Mouse (Mus musculus): ENCODE measurements at regions not wholly inside any gene's neighbourhood (a gene's known extent, or its start where the extent isn't known, plus 50 kb on each side); places are given as distances from the start of the nearest gene placed in this dataset.

DNA sequence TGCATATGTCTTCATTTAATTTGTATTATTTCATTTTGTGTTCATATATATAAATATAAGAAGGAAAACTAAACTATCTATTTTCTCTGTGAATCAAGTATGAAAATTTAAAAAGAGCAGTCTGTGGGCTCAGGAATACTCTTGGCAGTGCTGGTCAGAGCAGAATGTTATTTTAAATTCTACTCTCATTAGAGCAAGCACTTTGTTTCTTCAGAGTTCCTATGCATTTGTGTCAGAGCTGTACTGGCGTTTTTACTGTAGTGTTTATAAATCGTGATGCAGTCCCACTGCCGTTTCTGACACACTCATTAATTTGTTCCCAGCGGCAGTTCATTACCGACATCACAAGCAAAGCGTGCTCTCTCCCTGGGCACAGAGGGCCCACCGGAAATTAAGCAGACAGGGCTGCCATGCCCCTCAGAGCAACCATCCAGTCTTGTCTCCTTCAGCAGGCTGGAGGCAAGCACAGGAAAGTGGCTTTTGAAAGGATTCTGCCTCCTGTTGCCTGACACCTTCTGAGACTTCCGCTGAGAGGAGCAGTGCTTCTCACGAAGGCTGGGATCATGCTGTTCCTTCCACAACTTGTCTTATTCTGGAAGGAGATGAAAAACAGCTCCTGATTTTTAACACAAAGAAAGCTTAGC lies 272.8 kb upstream of the Sptlc3 start:
- H3K27ac ChIP-seq (replicated peaks) = no peak overlapping the region
- 30% methylated on average over 9 of the region's 9 CpGs for WGBS

DNA sequence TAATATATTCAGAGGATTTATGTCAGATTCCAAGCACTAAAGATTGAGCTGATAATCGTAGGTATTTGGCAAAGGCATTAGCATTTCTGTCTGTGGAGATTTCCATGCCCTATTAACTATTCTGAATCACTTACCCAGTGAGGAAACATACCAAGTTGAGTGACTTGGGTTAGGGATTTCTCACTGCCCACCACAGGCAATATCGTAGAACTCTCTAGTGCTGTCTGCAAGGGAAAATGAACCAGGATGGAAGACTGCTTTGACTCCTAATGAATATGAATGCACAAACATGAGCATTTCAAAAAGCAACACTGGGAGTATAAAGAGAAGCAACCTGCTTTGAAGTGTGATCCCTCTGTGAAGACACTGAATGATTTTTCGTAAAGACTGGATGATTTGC lies 263.3 kb upstream of the Sptlc3 start:
- 23% methylated on average over 3 of the region's 3 CpGs for whole genome bisulfite sequencing
- Histone ChIP-seq H3K4me2 (replicated peaks) (no peak overlapping the region), H3K4me1 (no peaks in the 10 kb centered on the region), H3K27me3 (no peaks in the 10 kb centered on the region), H3K9ac (replicated peaks) (no peak overlapping the region), H3K9me3 (no peaks in the 10 kb centered on the region), H3K4me3 (no peak overlapping the region), H3K36me3 (no peaks in the 10 kb centered on the region), H3K27ac (replicated peaks) (no peak overlapping the region)
- no peak for ATAC-seq (replicated peaks)

More for the DNA sequence above, 272.8 kb upstream of the Sptlc3 start:
- ATAC-seq (replicated peaks) = peak; percentile 78
- no peak overlapping the region for H3K4me2 ChIP-seq (replicated peaks)
- no peak overlapping the region for H3K4me3 ChIP-seq
- H3K9me3 ChIP-seq = no peaks in the 10 kb centered on the region
- H3K27me3 ChIP-seq = no peaks in the 10 kb centered on the region
- no peaks in the 10 kb centered on the region for H3K36me3 ChIP-seq
- no peak overlapping the region for H3K9ac ChIP-seq (replicated peaks)
- no peaks in the 10 kb centered on the region for H3K4me1 ChIP-seq

DNA sequence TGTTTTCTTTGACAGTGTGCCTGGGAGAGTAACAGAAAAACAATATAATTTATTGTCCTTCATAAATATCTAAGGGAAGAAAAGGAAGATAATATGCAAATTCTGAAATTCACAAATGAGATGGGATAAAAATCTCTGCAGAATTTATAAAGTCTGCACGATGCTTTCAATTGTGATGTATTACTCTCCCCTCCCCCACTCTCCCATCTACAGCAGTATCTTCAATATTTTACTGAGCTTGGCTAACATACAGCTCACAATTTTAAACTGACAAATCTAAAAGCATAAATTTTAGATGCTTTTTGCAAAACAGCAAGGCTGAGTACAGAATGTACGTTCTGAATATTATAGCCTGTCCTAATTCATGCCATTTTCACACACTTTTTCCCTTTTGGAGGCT lies 243.6 kb upstream of the Sptlc3 start:
- H3K4me1 ChIP-seq = no peaks in the 10 kb centered on the region
- no peak overlapping the region for H3K9ac ChIP-seq (replicated peaks)
- no peaks in the 10 kb centered on the region for H3K36me3 ChIP-seq
- no peaks in the 10 kb centered on the region for H3K9me3 ChIP-seq
- no peak overlapping the region for H3K4me2 ChIP-seq (replicated peaks)
- ATAC-seq (replicated peaks) = no peak
- H3K27ac ChIP-seq (replicated peaks) = no peak overlapping the region; the same call in 1 of the 2 replicates
- no peaks in the 10 kb centered on the region for H3K27me3 ChIP-seq
- 75% methylated on average over 2 of the region's 2 CpGs for WGBS
- H3K4me3 ChIP-seq = no peak overlapping the region

DNA sequence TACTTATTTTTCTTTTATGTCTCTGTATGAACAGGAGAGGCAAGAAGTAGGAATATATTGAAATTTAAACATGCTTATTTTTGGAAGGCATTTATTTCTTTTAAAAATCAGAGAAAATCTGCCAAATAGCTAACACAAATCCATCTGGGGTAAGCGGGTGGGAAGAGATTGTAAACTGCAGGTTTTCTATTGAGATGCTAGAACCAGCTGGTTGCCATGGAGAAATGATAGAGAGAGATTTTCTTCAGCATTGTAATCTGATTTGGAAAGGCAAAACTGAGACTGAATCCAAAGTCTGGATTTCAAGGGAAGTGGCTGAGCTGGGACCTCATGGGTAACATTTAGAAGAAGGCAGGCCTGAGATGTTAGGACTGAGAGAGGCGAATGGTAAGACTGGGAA lies 226.6 kb upstream of the Sptlc3 start:
- no peak overlapping the region for H3K4me3 ChIP-seq
- H3K4me1 ChIP-seq = no peaks in the 10 kb centered on the region
- H3K9me3 ChIP-seq = no peaks in the 10 kb centered on the region
- peak overlapping the region; percentile 4; the same call in 1 of the 2 replicates for H3K27ac ChIP-seq (replicated peaks)
- WGBS = 78% methylated on average over 2 of the region's 2 CpGs
- H3K9ac ChIP-seq (replicated peaks) = no peak overlapping the region
- H3K36me3 ChIP-seq = no peaks in the 10 kb centered on the region
- H3K27me3 ChIP-seq = no peaks in the 10 kb centered on the region
- ATAC-seq (replicated peaks) = no peak
- H3K4me2 ChIP-seq (replicated peaks) = no peak overlapping the region

DNA sequence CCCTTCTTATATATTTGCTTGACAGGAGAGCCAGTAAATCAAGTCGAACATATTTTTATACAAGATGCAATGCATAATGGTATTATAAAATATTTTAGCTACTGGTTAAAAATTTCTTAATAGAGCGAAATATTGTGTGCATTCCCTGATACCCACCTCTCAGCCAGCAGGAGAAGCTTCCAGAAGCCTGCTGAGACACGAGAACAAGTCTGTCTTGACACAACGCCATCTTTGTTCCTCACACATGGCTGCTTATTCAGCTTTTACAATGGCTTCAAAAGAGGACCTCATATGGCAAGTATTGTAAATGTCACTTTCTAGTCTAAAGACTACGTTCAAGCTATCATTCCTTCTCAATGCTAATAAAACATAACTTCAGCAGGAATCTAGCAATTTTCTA lies 217.1 kb upstream of the Sptlc3 start:
- Histone ChIP-seq H3K4me2 (replicated peaks) (no peak overlapping the region), H3K4me3 (no peak overlapping the region), H3K9me3 (no peaks in the 10 kb centered on the region), H3K27ac (replicated peaks) (no peak overlapping the region), H3K4me1 (0 out of 2 replicates have a peak, but pooled peaks cover 2% of the 10 kb centered on the region), H3K27me3 (no peaks in the 10 kb centered on the region), H3K9ac (replicated peaks) (no peak overlapping the region), H3K36me3 (no peaks in the 10 kb centered on the region)
- WGBS = 65% methylated on average over 5 of the region's 5 CpGs
- no peak for ATAC-seq (replicated peaks)

DNA sequence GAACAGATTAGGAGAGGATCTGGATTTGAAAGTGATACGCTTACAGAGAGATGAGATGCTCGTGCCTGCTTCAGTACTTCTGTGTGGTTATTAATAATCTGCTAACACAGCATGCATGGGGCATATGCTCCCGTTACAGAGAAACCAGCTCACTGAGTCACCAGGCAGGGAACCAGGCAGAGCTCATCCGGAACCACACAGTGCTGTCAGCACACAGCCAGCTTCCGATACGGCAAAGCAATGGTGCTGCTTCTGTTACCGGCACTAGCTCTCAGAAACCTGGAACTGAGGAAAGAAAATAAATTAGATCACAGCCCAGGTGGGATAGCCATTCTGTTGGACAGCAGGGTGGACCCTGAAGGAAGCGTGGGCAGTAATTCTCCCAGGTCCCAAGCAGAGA lies 216.1 kb upstream of the Sptlc3 start:
- 90% methylated on average over 8 of the region's 8 CpGs for WGBS

DNA sequence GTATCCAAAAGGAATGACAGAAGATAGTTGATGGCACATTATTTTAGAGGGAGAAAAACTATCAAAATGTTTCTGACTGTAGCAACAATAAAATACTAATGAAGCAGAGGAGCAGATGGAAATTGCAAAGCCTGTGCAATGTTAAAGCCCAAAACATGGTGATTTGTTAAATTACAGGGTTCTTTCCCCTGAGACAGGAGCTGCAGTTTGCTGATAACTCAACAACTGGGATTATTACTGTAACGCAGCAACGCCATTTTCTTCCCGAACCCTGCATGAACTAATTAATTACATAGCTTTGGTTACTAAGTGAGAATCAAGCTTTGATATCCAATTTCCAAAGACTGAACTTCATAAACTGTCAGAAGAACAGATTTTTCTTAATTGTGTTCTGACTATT lies 212.7 kb upstream of the Sptlc3 start:
- Histone ChIP-seq H3K9ac (replicated peaks) (no peak overlapping the region), H3K4me2 (replicated peaks) (no peak overlapping the region), H3K4me3 (no peak overlapping the region), H3K27ac (replicated peaks) (no peak overlapping the region), H3K4me1 (0 out of 2 replicates have a peak, but pooled peaks cover 2% of the 10 kb centered on the region), H3K9me3 (no peaks in the 10 kb centered on the region), H3K27me3 (no peaks in the 10 kb centered on the region), H3K36me3 (no peaks in the 10 kb centered on the region)
- 40% methylated on average over 3 of the region's 3 CpGs for WGBS
- ATAC-seq (replicated peaks) = no peak

More for the DNA sequence above, 216.1 kb upstream of the Sptlc3 start:
- Histone ChIP-seq H3K4me2 (replicated peaks) (no peak overlapping the region), H3K9ac (replicated peaks) (no peak overlapping the region), H3K4me3 (no peak overlapping the region), H3K27me3 (no peaks in the 10 kb centered on the region), H3K27ac (replicated peaks) (no peak overlapping the region), H3K9me3 (no peaks in the 10 kb centered on the region), H3K36me3 (no peaks in the 10 kb centered on the region), H3K4me1 (0 out of 2 replicates have a peak, but pooled peaks cover 2% of the 10 kb centered on the region)
- no peak for ATAC-seq (replicated peaks)

DNA sequence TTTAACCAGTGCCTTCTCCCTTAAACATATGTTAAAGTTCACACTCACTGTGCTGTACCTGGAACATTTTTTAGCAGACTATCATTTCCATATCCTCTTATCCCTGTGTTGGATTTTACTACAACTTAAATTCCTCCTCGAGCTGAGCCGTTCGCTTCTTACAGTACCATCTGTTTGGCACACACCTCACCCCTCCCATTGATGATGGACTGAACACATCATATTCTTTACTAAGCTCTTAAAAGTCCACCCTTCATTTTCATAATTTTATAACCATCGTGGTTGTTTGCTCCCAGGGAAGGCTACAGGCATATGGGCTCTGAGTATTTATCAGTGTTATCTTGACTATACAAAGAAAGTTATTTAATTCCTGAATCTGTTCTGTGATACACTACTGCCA lies 209.4 kb upstream of the Sptlc3 start:
- no peak overlapping the region for H3K27ac ChIP-seq (replicated peaks)
- no peaks in the 10 kb centered on the region for H3K36me3 ChIP-seq
- no peaks in the 10 kb centered on the region for H3K27me3 ChIP-seq
- H3K9me3 ChIP-seq = no peaks in the 10 kb centered on the region
- no peak overlapping the region for H3K4me2 ChIP-seq (replicated peaks)
- H3K9ac ChIP-seq (replicated peaks) = no peak overlapping the region
- ATAC-seq (replicated peaks) = no peak
- no peak overlapping the region for H3K4me3 ChIP-seq
- 70% methylated on average over 4 of the region's 4 CpGs for WGBS
- H3K4me1 ChIP-seq = 0 out of 2 replicates have a peak, but pooled peaks cover 2% of the 10 kb centered on the region

DNA sequence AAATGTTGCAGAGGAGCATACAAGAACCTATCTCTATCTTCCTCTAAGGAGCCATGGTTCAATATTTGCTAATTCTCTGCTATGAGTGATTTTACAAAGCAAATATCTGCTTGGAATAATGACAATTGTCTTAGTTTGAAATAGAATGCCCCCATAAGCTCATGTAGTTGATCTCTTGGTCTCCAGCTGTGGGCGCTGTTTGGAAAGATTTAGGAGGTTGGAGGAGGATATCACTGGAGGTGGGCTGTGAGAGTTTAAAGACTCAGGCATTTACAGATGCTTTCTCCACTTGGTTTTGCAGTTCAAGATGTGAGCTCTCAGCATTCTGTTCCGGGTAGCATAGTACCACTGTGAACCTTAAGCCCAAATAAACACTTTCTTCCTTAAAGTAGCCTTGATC lies 207.3 kb upstream of the Sptlc3 start:
- Histone ChIP-seq H3K9ac (replicated peaks) (no peak overlapping the region), H3K4me1 (0 out of 2 replicates have a peak, but pooled peaks cover 1% of the 10 kb centered on the region), H3K9me3 (no peaks in the 10 kb centered on the region), H3K27me3 (no peaks in the 10 kb centered on the region), H3K36me3 (no peaks in the 10 kb centered on the region), H3K4me3 (no peak overlapping the region), H3K27ac (replicated peaks) (no peak overlapping the region), H3K4me2 (replicated peaks) (no peak overlapping the region)
- WGBS = 55% methylated on average over 2 of the region's 2 CpGs
- no peak for ATAC-seq (replicated peaks)

DNA sequence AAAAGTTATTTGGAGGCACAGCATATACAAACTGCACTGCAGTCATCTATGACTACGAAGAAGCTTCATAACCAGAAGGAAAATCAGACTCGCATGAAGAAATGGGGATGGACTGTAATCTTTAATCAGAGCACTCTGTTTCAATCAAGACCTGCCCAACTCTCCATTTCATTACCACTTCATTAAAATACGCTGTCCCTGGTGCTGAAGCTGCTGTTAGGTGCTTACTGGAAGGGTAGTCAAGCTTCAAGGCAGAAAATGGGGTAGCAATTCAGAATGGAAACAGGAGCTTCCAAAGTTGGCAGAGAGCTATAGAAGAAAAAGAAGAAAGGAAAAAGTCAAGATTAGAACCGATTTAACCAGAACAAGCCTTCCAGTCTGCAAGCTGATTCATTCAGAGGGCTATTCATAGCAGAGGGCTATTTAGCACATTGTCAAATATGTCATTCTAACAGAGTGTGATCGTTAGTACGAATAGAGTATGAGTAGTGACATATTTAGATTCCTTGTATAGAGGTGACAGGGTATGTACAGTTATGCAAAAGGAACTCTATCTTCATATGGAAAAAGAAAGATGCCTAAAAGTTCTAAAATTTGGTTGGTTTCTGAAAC lies 195.1 kb upstream of the Sptlc3 start:
- WGBS = 42% methylated on average over 6 of the region's 6 CpGs
- H3K27me3 ChIP-seq = no peaks in the 10 kb centered on the region
- no peak for ATAC-seq (replicated peaks)

DNA sequence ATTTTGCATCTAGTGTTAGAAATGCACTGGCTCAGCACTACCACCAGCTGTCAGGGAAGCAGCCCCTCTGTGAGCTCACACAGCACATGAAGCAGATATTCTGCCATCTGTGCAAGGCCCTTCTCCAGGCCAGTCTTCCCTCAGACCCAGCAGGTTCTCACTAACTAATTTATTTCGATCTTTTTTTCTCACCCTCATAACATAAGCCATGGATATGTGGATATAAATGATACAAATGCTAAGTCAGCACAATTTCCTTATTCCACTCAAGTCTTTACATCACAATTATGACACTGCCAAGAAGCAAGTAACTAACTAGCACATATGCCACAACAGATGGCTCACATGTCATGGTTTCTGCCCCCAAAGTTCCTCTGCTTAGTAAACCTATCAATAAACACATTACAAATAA lies 182.3 kb upstream of the Sptlc3 start:
- Histone ChIP-seq H3K4me1 (peaks cover 11% of the 10 kb centered on the region), H3K9ac (replicated peaks) (no peak overlapping the region), H3K36me3 (no peaks in the 10 kb centered on the region), H3K27ac (replicated peaks) (peak overlapping the region; percentile 74), H3K4me3 (no peak overlapping the region), H3K27me3 (no peaks in the 10 kb centered on the region), H3K9me3 (no peaks in the 10 kb centered on the region), H3K4me2 (replicated peaks) (no peak overlapping the region)
- WGBS = 57% methylated on average over 1 of the region's 1 CpGs
- peak; percentile 97 for ATAC-seq (replicated peaks)

More for the DNA sequence above, 195.1 kb upstream of the Sptlc3 start:
- Histone ChIP-seq H3K27ac (replicated peaks) (no peak overlapping the region), H3K36me3 (no peaks in the 10 kb centered on the region), H3K9me3 (no peaks in the 10 kb centered on the region), H3K9ac (replicated peaks) (no peak overlapping the region), H3K4me1 (no peaks in the 10 kb centered on the region), H3K4me2 (replicated peaks) (no peak overlapping the region), H3K4me3 (no peak overlapping the region)

DNA sequence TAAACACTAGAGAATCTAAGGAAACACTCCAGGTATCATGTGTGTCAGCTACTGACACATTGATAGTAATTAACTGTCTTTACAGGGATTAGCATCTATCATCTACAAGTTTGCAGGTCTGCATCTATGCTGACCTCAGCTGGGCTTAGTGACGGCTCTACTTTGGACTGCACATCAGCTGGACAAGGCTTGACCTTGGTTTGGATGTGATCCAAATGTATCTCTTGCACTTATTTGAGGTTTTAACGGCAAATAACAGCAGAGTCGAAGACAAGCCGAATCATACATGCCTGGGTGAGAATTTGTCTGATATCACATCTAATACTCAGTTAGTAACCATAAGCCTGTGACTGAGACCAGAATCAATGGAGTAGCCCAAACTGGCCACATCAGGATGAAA lies 181.7 kb upstream of the Sptlc3 start:
- H3K4me2 ChIP-seq (replicated peaks) = no peak overlapping the region
- H3K9ac ChIP-seq (replicated peaks) = no peak overlapping the region
- peak overlapping the region; percentile 74 for H3K27ac ChIP-seq (replicated peaks)
- H3K36me3 ChIP-seq = no peaks in the 10 kb centered on the region
- no peaks in the 10 kb centered on the region for H3K9me3 ChIP-seq
- ATAC-seq (replicated peaks) = no peak; the same call in 1 of the 2 replicates
- no peak overlapping the region for H3K4me3 ChIP-seq
- H3K27me3 ChIP-seq = no peaks in the 10 kb centered on the region
- WGBS = 77% methylated on average over 4 of the region's 4 CpGs
- peaks cover 11% of the 10 kb centered on the region for H3K4me1 ChIP-seq

DNA sequence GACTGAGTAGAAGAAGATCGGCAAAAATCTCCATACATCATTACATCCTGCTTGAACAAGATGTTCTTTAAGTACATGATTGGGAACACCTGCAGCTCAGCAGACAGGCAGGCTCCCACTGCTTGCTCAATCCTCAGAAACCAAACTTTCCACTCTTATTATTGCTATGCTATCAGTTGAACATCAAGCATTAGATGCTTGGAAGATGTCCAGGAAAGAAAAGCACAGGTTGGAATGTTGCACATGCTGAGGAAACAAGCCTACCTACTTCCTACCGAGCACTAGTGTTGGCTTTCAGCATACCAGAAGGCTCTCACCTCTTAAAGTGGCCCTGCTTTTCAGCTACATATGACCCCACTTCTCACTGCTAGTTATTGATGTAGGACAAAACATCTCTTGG lies 171.2 kb upstream of the Sptlc3 start:
- H3K4me1 ChIP-seq = no peaks in the 10 kb centered on the region

More for the DNA sequence above, 171.2 kb upstream of the Sptlc3 start:
- H3K9ac ChIP-seq (replicated peaks) = no peak overlapping the region
- 79% methylated on average over 2 of the region's 2 CpGs for WGBS
- H3K9me3 ChIP-seq = no peaks in the 10 kb centered on the region
- no peaks in the 10 kb centered on the region for H3K36me3 ChIP-seq
- no peaks in the 10 kb centered on the region for H3K27me3 ChIP-seq
- no peak overlapping the region for H3K4me2 ChIP-seq (replicated peaks)
- no peak overlapping the region for H3K27ac ChIP-seq (replicated peaks)
- no peak for ATAC-seq (replicated peaks)
- H3K4me3 ChIP-seq = no peak overlapping the region
